9 mouse cellular contexts compared by ENCODE assay signal in the genomic region with DNA sequence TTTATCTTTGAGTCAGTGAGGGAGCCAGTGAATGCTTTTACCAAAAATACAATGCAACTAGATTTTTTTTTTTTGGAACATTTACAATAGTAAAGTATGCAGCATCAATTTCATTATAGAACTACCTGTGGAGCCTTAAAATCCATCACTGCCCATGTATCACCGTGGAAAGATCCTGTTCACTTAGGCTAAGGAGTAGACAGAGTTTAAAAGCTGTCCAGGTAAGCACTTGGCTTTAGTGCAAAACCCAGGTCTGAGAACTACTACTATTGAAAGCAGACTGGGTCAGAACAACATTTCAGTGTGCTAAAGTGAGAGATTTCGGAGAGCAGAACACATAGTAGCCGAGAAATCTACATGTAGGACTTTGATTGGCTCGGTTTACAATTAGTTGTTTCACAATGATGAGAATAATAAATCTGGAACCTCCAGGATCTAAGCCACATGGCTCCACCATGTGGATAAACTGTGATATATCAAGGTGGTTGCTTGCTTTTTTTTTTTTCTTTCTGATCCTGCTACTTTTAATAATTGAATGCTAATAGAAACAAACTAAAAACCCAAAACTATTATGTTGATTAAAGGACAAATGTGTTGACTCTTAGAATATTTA. TPM values are rescaled to one million over a fixed set of nuclear protein-coding genes. Genes with fewer than 3 reads are reported as not detected.
DNase-seq lines count a peak whose midpoint lies in the region; ATAC-seq lines count a peak whose summit lies in the region.
"Had no signal": no experiment of that assay in that cellular context is flagged by ENCODE, and none has a peak within 500 bp of the region (broad histone marks: within the 10 kb centered on the region; RNA-seq: fewer than 3 reads in every experiment).

No protein-coding gene starts in this region.

- H3K27ac ChIP-seq in forebrain, embryonic 10.5 days, result 0 out of 2 replicates have a peak overlapping the region, but pooled peaks have one; percentile 25
- H3K27ac ChIP-seq in midbrain, embryonic 16.5 days (ENCODE audit: low read length), result peak overlapping the region; percentile 55
- H3K27ac ChIP-seq: heart, embryonic 15.5 days had no signal

- no peaks in the 10 kb centered on the region for H3K36me3 ChIP-seq in forebrain, embryonic 10.5 days (replicated peaks)
- no peaks in the 10 kb centered on the region for H3K36me3 ChIP-seq in midbrain, embryonic 16.5 days (ENCODE audit: control insufficient read depth, insufficient read depth, low read length)
- H3K36me3 ChIP-seq: heart, embryonic 15.5 days had no signal

- no peaks in the 10 kb centered on the region for H3K27me3 ChIP-seq in forebrain, embryonic 10.5 days (ENCODE audit: poor library complexity, severe bottlenecking)
- no peaks in the 10 kb centered on the region for H3K27me3 ChIP-seq in midbrain, embryonic 16.5 days (ENCODE audit: control insufficient read depth, insufficient read depth, low read depth, low read length)
- H3K27me3 ChIP-seq: heart, embryonic 15.5 days had no signal

- H3K4me1 ChIP-seq in forebrain, embryonic 10.5 days, result no peaks in the 10 kb centered on the region
- peaks cover 3% of the 10 kb centered on the region; the same call in 1 of the 2 replicates for H3K4me1 ChIP-seq in midbrain, embryonic 16.5 days (ENCODE audit: control insufficient read depth, insufficient read depth, low read length)
- H3K4me1 ChIP-seq: heart, embryonic 15.5 days had no signal

- WGBS in forebrain, embryonic 10.5 days, result 50% methylated on average over 4 of the region's 4 CpGs
- whole genome bisulfite sequencing in midbrain, embryonic 16.5 days, result 32% methylated on average over 4 of the region's 4 CpGs

- H3K9me3 ChIP-seq in forebrain, embryonic 10.5 days, result no peaks in the 10 kb centered on the region
- H3K9me3 ChIP-seq in midbrain, embryonic 16.5 days (replicated peaks; ENCODE audit: control insufficient read depth, low read length, poor library complexity, severe bottlenecking), result no peaks in the 10 kb centered on the region
- H3K9me3 ChIP-seq: heart, embryonic 15.5 days had no signal

- H3K4me2 ChIP-seq in midbrain, embryonic 16.5 days (ENCODE audit: low read length), result peak overlapping the region; percentile 49
- H3K4me2 ChIP-seq: heart, embryonic 15.5 days had no signal

- peak; percentile 54; the same call in 1 of the 2 replicates for ATAC-seq in midbrain, embryonic 16.5 days

- peak; percentile 22 for DNase-seq in layer of hippocampus, adult 9-11 months
- no peak for DNase-seq in layer of hippocampus, adult 9-10 months (ENCODE audit: low spot score)
- peak; percentile 24 for DNase-seq in Muller cell, postnatal 12 days (ENCODE audit: inconsistent ontology term)
- DNase-seq in forebrain, embryonic 10.5 days (ENCODE audit: extremely low spot score, low spot score), result no peak
- DNase-seq in spleen, postnatal 10 days (ENCODE audit: low spot score in 2 of 2), result no peak
- DNase-seq in thymus, adult 18-20 months, result no peak
- DNase-seq in adrenal gland, adult 8-10 months, result no peak

- no peak overlapping the region for H3K4me3 ChIP-seq in forebrain, embryonic 10.5 days
- H3K4me3 ChIP-seq in midbrain, embryonic 16.5 days (ENCODE audit: low read depth, low read length), result peak overlapping the region; percentile 18
- H3K4me3 ChIP-seq: heart, embryonic 15.5 days had no signal

- no peak overlapping the region for H3K9ac ChIP-seq in midbrain, embryonic 16.5 days (ENCODE audit: low read depth, low read length)
- H3K9ac ChIP-seq: heart, embryonic 15.5 days had no signal

RNA-seq across cellular contexts. Expression of gene Ccnh, which starts 24.6 kb away (rescaled TPM):
- 116 and 125 TPM in 2 replicates for polyA plus RNA-seq in forebrain, embryonic 10.5 days (2016; fragmentation: Nextera tagmentation; extraction: Ambion mirVana)
- 88.4 and 98.2 TPM in 2 replicates for polyA plus RNA-seq in midbrain, embryonic 16.5 days (2015; fragmentation: Nextera tagmentation; extraction: Ambion mirVana)
- total RNA-seq in adrenal gland, adult 8-10 months (2022), result 10 to 100 TPM; 36.8 to 48.3 (median 43.0) TPM

Comparison
In these comparisons a context has a peak if more than half of its experiments do, and no peak if none do; other contexts are left out.
1. DNase-seq: peak in layer of hippocampus, adult 9-11 months (single experiment) and Muller cell, postnatal 12 days (single experiment); none in layer of hippocampus, adult 9-10 months (single experiment), forebrain, embryonic 10.5 days (single experiment), spleen, postnatal 10 days (0 of 2), thymus, adult 18-20 months (0 of 2) and adrenal gland, adult 8-10 months (single experiment).